Mouse (Mus musculus): ENCODE data around the gene Fbxl5.

- TF ChIP-seq PAX5 (IDR thresholded peaks at IDR 0.05; ENCODE audit: low read length) (no peak), CTCF (conservative IDR thresholded peaks at IDR 0.05 in 1 of 2, IDR thresholded peaks at IDR 0.05 in 1 of 2; ENCODE audit: low read depth in 2 of 2, low read length in 2 of 2) (peak in 1 of 2 experiments; percentile 37; a peak in 2 of 4 replicates), MXI1 (IDR thresholded peaks at IDR 0.05; ENCODE audit: low read depth, low read length) (no peak), MAX (IDR thresholded peaks at IDR 0.05; ENCODE audit: low read length) (no peak), SIN3A (IDR thresholded peaks at IDR 0.05; ENCODE audit: low read length) (no peak), BHLHE40 (IDR thresholded peaks at IDR 0.05; ENCODE audit: low read depth, low read length) (no peak), E2F4 (IDR thresholded peaks at IDR 0.05; ENCODE audit: insufficient replicate concordance, low read depth, low read length) (no peak), USF2 (conservative IDR thresholded peaks at IDR 0.05; ENCODE audit: low read depth, low read length) (no peak), TBP (conservative IDR thresholded peaks at IDR 0.05; ENCODE audit: low read depth, low read length) (no peak)
Observed at GRCm38 (mm10) chr5:43836590-43836989, 15.2 kb upstream of the Fbxl5 start.

Data from CH12.LX (cell line).